Mouse (Mus musculus) embryonic facial prominence, embryonic 14.5 days (tissue): ENCODE measurements around the gene Ttc7b. TPM values are rescaled to one million over a fixed set of nuclear protein-coding genes. Genes with fewer than 3 reads are reported as not detected.
A peak's percentile ranks its signal among the peaks of the same experiment; 100 is the strongest.

Experiments
- ATAC-seq: fragments of 200-750 bp; cut with Nextera tagmentation; 2 replicates; pipeline ENCODE4 v1.8.0; 2017; ENCODE audit warnings: low read depth, moderate number of reproducible peaks, moderate TSS enrichment
- DNase-seq: peaks from one replicate; pipeline ENCODE4 v3.0.0-alpha.2; 2015; ENCODE audit warnings: low spot score
- H3K27ac ChIP-seq: fragments of 300-500 bp; sonication (generic); replicated peaks from 2 replicates; pipeline ENCODE4 v1.5.1; 2014; ENCODE audit warnings: low read depth, mild to moderate bottlenecking, low read length, moderate library complexity
- H3K27me3 ChIP-seq: fragments of 300-500 bp; sonication (generic); replicated peaks from 2 replicates; pipeline ENCODE4 v1.6.1; 2014; ENCODE audit warnings: low read length; ENCODE audit not compliant: control insufficient read depth, insufficient read depth
- H3K36me3 ChIP-seq: fragments of 300-500 bp; sonication (generic); 2 replicates; pipeline ENCODE4 v1.6.1; 2014; ENCODE audit warnings: low read length, mixed read lengths; ENCODE audit not compliant: control insufficient read depth, insufficient read depth
- H3K4me1 ChIP-seq: fragments of 300-500 bp; sonication (generic); 2 replicates; pipeline ENCODE4 v1.6.1; 2014; ENCODE audit warnings: antibody characterized with exemption, low read length; ENCODE audit not compliant: control insufficient read depth, insufficient read depth
- H3K4me2 ChIP-seq: fragments of 300-500 bp; sonication (generic); 2 replicates; pipeline ENCODE4 v1.6.1; 2014; ENCODE audit warnings: low read depth, mild to moderate bottlenecking, low read length, moderate library complexity, mixed read lengths
- H3K4me3 ChIP-seq: fragments of 300-500 bp; sonication (generic); 2 replicates; pipeline ENCODE4 v1.5.1; 2014; ENCODE audit warnings: low read depth, mild to moderate bottlenecking, low read length
- H3K9ac ChIP-seq: fragments of 300-500 bp; sonication (generic); 2 replicates; pipeline ENCODE4 v1.6.1; 2014; ENCODE audit warnings: low read depth, mild to moderate bottlenecking, low read length, moderate library complexity, mixed read lengths
- H3K9me3 ChIP-seq: fragments of 300-500 bp; sonication (generic); 2 replicates; pipeline ENCODE4 v1.6.1; 2016; ENCODE audit warnings: low read length; ENCODE audit not compliant: control insufficient read depth
- WGBS: fragments of 180-500 bp; shearing (Covaris S2); extraction: QIAGEN DNeasy Blood & Tissue Kit; methylation state at CpG from one replicate; pipeline ENCODE4 v1.1.7; 2014; 5-methylcytosine and 5-hydroxymethylcytosine counted together
- polyA plus RNA-seq: library from polyadenylated mRNA; unstranded; fragments of >200 nt; fragmentation: Nextera tagmentation; extraction: Ambion mirVana; gene quantifications from 2 replicates; pipeline ENCODE4 v1.2.1, GENCODE M21; 2014

Ttc7b gene
- polyA plus RNA-seq, 1 experiment from 2014 or later: 6.6 TPM

GRCm38 (mm10) chr12:100419946-100420874 is 100.4 kb downstream of the Ttc7b start:
- 76% methylated on average over 9 of the region's 9 CpGs for WGBS
- Histone ChIP-seq H3K9me3 (no peaks in the 10 kb centered on the region), H3K27me3 (no peaks in the 10 kb centered on the region), H3K4me3 (no peak overlapping the region), H3K9ac (no peak overlapping the region), H3K4me2 (no peak overlapping the region), H3K4me1 (no peaks in the 10 kb centered on the region), H3K27ac (no peak overlapping the region), H3K36me3 (no peaks in the 10 kb centered on the region)
- ATAC-seq: no peak
- DNase-seq: no peak

GRCm38 (mm10) chr12:100415802-100416201 is 104.8 kb downstream of the Ttc7b start:
- H3K4me3 ChIP-seq: no peak overlapping the region
- no peaks in the 10 kb centered on the region for H3K9me3 ChIP-seq
- peaks cover 23% of the 10 kb centered on the region; the same call in 1 of the 2 replicates for H3K36me3 ChIP-seq
- no peak overlapping the region for H3K4me2 ChIP-seq
- DNase-seq (no peak), ATAC-seq (no peak)
- no peak overlapping the region for H3K9ac ChIP-seq
- H3K27ac ChIP-seq: no peak overlapping the region
- H3K27me3 ChIP-seq: no peaks in the 10 kb centered on the region
- no peaks in the 10 kb centered on the region for H3K4me1 ChIP-seq
- 72% methylated on average over 6 of the region's 6 CpGs for whole genome bisulfite sequencing

GRCm38 (mm10) chr12:100414717-100415398 is 105.8 kb downstream of the Ttc7b start:
- H3K4me2 ChIP-seq: no peak overlapping the region
- H3K9me3 ChIP-seq: no peaks in the 10 kb centered on the region
- ATAC-seq (no peak), DNase-seq (no peak)
- WGBS: 73% methylated on average over 14 of the region's 14 CpGs
- no peak overlapping the region for H3K9ac ChIP-seq
- H3K4me1 ChIP-seq: no peaks in the 10 kb centered on the region
- no peak overlapping the region for H3K27ac ChIP-seq
- peaks cover 23% of the 10 kb centered on the region; the same call in 1 of the 2 replicates for H3K36me3 ChIP-seq
- H3K4me3 ChIP-seq: no peak overlapping the region
- no peaks in the 10 kb centered on the region for H3K27me3 ChIP-seq

- WGBS: 89% methylated on average over 11 of the region's 11 CpGs
- DNase-seq (no peak), ATAC-seq (no peak)
- Histone ChIP-seq H3K27ac (no peak overlapping the region), H3K36me3 (peaks cover 10% of the 10 kb centered on the region; the same call in 1 of the 2 replicates), H3K4me1 (no peaks in the 10 kb centered on the region), H3K27me3 (no peaks in the 10 kb centered on the region), H3K9me3 (no peaks in the 10 kb centered on the region), H3K4me3 (no peak overlapping the region), H3K4me2 (no peak overlapping the region), H3K9ac (no peak overlapping the region)
Observed at GRCm38 (mm10) chr12:100408714-100409113, 111.9 kb downstream of the Ttc7b start.

GRCm38 (mm10) chr12:100408143-100408542 is 112.5 kb downstream of the Ttc7b start:
- Histone ChIP-seq H3K36me3 (peaks cover 9% of the 10 kb centered on the region; the same call in 1 of the 2 replicates), H3K4me2 (no peak overlapping the region), H3K27ac (0 out of 2 replicates have a peak overlapping the region, but pooled peaks have one; percentile 10), H3K9me3 (no peaks in the 10 kb centered on the region), H3K27me3 (no peaks in the 10 kb centered on the region), H3K9ac (no peak overlapping the region), H3K4me3 (no peak overlapping the region), H3K4me1 (no peaks in the 10 kb centered on the region)
- no peak for ATAC-seq
- WGBS: 73% methylated on average over 8 of the region's 8 CpGs
- no peak for DNase-seq

- Histone ChIP-seq H3K4me3 (no peak overlapping the region), H3K27ac (no peak overlapping the region), H3K4me1 (no peaks in the 10 kb centered on the region), H3K4me2 (no peak overlapping the region), H3K27me3 (no peaks in the 10 kb centered on the region), H3K9me3 (no peaks in the 10 kb centered on the region), H3K9ac (no peak overlapping the region), H3K36me3 (peaks cover 7% of the 10 kb centered on the region; the same call in 1 of the 2 replicates)
- 0 out of 2 replicates have a peak, but pooled peaks have one; percentile 30 for ATAC-seq
- 54% methylated on average over 7 of the region's 7 CpGs for WGBS
- peak; percentile 42 for DNase-seq
Observed at GRCm38 (mm10) chr12:100407371-100407770, 113.3 kb downstream of the Ttc7b start.

- peaks cover 20% of the 10 kb centered on the region for H3K36me3 ChIP-seq
- H3K4me3 ChIP-seq: no peak overlapping the region
- WGBS: 73% methylated on average over 11 of the region's 11 CpGs
- no peaks in the 10 kb centered on the region for H3K9me3 ChIP-seq
- ATAC-seq: no peak
- no peak overlapping the region for H3K4me2 ChIP-seq
- no peaks in the 10 kb centered on the region for H3K4me1 ChIP-seq
- no peak overlapping the region for H3K27ac ChIP-seq
- no peak overlapping the region for H3K9ac ChIP-seq
- H3K27me3 ChIP-seq: no peaks in the 10 kb centered on the region
- DNase-seq: no peak
Observed at GRCm38 (mm10) chr12:100406094-100406493, 114.5 kb downstream of the Ttc7b start.

DNA sequence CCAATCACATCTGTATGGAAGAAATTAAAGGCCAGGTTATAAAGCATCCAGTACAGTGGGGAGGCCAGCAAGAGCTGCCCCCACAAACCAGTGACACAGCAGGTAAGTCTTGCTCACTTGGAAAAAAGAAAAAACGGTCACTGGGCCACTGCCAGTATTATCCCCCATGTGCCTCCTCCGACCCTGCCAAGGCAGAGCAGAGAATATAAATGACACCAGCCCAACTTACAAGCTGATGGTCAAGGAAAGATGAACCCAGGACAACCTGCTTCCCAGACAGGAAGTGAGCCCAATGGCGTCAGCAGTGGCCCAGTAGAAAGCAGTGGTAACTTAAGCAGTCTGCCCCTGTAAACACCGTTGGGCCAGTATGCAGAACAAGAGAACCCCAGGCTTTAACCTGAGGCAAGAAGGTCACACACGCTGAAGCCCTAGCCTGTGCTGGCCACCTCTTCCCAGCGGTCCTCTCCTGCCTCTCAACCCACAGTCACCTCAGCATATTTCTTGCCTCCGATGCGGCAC is 115.1 kb downstream of the Ttc7b start:
- WGBS: 82% methylated on average over 6 of the region's 8 CpGs

More for the DNA sequence above, 115.1 kb downstream of the Ttc7b start:
- Histone ChIP-seq H3K27me3 (no peaks in the 10 kb centered on the region), H3K36me3 (peaks cover 24% of the 10 kb centered on the region), H3K4me2 (no peak overlapping the region), H3K27ac (no peak overlapping the region), H3K9ac (no peak overlapping the region), H3K9me3 (no peaks in the 10 kb centered on the region), H3K4me3 (no peak overlapping the region), H3K4me1 (no peaks in the 10 kb centered on the region)
- DNase-seq: no peak
- ATAC-seq: no peak
